Mouse (Mus musculus): Measurements from ENCODE around the gene Emc3. TPM values are rescaled to one million over a fixed set of nuclear protein-coding genes. Genes with fewer than 3 reads are reported as not detected.

The Emc3 gene
- total and polyA plus RNA-seq, 3 experiments = 52.7 to 90.9 (median 64.6) TPM

DNA sequence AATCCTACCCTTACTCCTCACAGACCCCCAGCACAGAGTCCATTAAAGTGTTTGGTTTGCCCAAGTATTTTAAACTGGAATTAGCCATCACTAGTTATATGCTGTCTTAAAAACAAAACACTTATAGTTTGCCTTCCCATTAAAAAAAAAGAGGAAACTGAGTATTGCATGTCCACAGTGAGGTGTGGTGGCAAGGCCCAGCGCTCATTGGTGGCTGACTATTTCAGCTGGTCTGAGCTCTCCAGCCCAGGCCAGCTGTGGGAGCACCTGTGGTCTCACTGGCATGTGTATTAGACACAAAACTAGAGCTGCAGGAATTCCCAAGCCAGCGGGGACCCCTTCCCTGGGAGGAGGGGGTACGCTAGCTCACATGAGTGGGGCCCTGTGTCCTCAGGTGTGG, 62.9 kb downstream of the Emc3 start:
- H3K9ac ChIP-seq (ENCODE audit: insufficient read depth, low read depth) = no peak overlapping the region
- no peak overlapping the region; the same call in 1 of the 2 replicates for H3K4me2 ChIP-seq (ENCODE audit: insufficient read depth, low read depth, poor library complexity, severe bottlenecking)
- TF ChIP-seq RAD21 (IDR thresholded peaks at IDR 0.05; ENCODE audit: low read depth, low read length) (no peak), ZNF384 (IDR thresholded peaks at IDR 0.05; ENCODE audit: low read depth, low read length) (no peak), HCFC1 (IDR thresholded peaks at IDR 0.05; ENCODE audit: low read depth, low read length) (no peak), MAX (IDR thresholded peaks at IDR 0.05; ENCODE audit: low read length) (no peak), TBP (conservative IDR thresholded peaks at IDR 0.05; ENCODE audit: low read depth, low read length) (no peak), NELFE (IDR thresholded peaks at IDR 0.05; ENCODE audit: low read depth, low read length) (no peak), ELF1 (IDR thresholded peaks at IDR 0.05; ENCODE audit: low read depth, low read length) (no peak), MAFK (IDR thresholded peaks at IDR 0.05; ENCODE audit: insufficient replicate concordance, low read length) (no peak), SMC3 (IDR thresholded peaks at IDR 0.05; ENCODE audit: low read depth, low read length) (no peak), MEF2A (IDR thresholded peaks at IDR 0.05; ENCODE audit: borderline replicate concordance, low read depth, low read length) (no peak), UBTF (IDR thresholded peaks at IDR 0.05; ENCODE audit: low read depth, low read length) (no peak), NRF1 (IDR thresholded peaks at IDR 0.05; ENCODE audit: low read depth, low read length) (no peak), EP300 (IDR thresholded peaks at IDR 0.05; ENCODE audit: low read length) (no peak), MYC (IDR thresholded peaks at IDR 0.05; ENCODE audit: low read depth, low read length) (no peak), CHD1 (IDR thresholded peaks at IDR 0.05; ENCODE audit: low read depth, low read length) (no peak), MXI1 (IDR thresholded peaks at IDR 0.05; ENCODE audit: low read depth, low read length) (no peak), USF1 (IDR thresholded peaks at IDR 0.05; ENCODE audit: low read depth, low read length) (no peak), SIN3A (IDR thresholded peaks at IDR 0.05; ENCODE audit: low read length) (no peak), BHLHE40 (IDR thresholded peaks at IDR 0.05; ENCODE audit: low read depth, low read length) (no peak)
- no peak overlapping the region for H3K27ac ChIP-seq (ENCODE audit: insufficient read depth, low read depth)
- no peaks in the 10 kb centered on the region for H3K9me3 ChIP-seq (replicated peaks; ENCODE audit: low read length)
- dilution Hi-C loops (cut with MboI; ENCODE audit: extremely low pct_ligation_motif_present, extremely low pct_unique_long_range_greater_than_20kb, low sequenced_read_pairs) (no loop called here), in situ Hi-C loops (cut with MboI; ENCODE audit: low pct_ligation_motif_present, low pct_unique_long_range_greater_than_20kb, low sequenced_read_pairs) (no loop called here)
- peaks cover 40% of the 10 kb centered on the region for H3K27me3 ChIP-seq (replicated peaks)
- peaks cover 13 to 19% of the 10 kb centered on the region in 2 experiments; a peak in 3 of 4 replicates for H3K4me1 ChIP-seq (ENCODE audit: control insufficient read depth in 1 of 2, insufficient read depth in 2 of 2)
- H3K79me2 ChIP-seq (replicated peaks; ENCODE audit: control insufficient read depth, extremely low read depth, insufficient read depth, poor library complexity, severe bottlenecking) = no peaks in the 10 kb centered on the region
- no peak for DNase-seq (ENCODE audit: extremely low read depth)
- H3K36me3 ChIP-seq (replicated peaks in 1 of 2; ENCODE audit: control insufficient read depth in 1 of 2, insufficient read depth in 1 of 2, low read length in 1 of 2) = no peaks in the 10 kb centered on the region
- H3K4me3 ChIP-seq (replicated peaks in 1 of 3; ENCODE audit: low read depth in 2 of 3, low read length in 2 of 3, poor library complexity in 1 of 3) = no peak overlapping the region

DNA sequence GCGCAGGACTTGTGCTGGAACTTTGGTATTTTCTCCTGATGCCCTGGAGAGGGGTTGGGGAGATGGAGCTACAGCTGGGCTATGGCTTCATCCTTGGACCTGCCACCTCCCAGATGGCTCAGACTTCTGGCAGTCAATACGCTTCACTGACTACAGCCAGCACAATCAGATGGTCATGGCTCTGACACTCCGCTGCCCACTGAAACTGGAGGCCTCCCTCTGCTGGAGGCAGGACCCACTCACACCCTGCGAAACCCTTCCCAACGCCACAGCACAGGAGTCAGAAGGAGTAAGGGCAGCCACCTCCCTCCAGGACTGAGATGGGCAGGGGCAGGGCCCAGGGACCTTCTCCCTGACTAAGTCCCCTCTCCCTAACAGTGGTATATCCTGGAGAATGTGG, 65.8 kb downstream of the Emc3 start:
- Histone ChIP-seq H3K4me2 (ENCODE audit: insufficient read depth, low read depth, poor library complexity, severe bottlenecking) (no peak overlapping the region), H3K4me3 (replicated peaks in 1 of 3; ENCODE audit: low read depth in 2 of 3, low read length in 2 of 3, poor library complexity in 1 of 3) (no peak overlapping the region), H3K4me1 (ENCODE audit: control insufficient read depth in 1 of 2, insufficient read depth in 2 of 2) (peaks cover 13 to 19% of the 10 kb centered on the region in 2 experiments; a peak in 3 of 4 replicates), H3K9me3 (replicated peaks; ENCODE audit: low read length) (no peaks in the 10 kb centered on the region), H3K36me3 (replicated peaks in 1 of 2; ENCODE audit: control insufficient read depth in 1 of 2, insufficient read depth in 1 of 2, low read length in 1 of 2) (no peaks in the 10 kb centered on the region), H3K79me2 (replicated peaks; ENCODE audit: control insufficient read depth, extremely low read depth, insufficient read depth, poor library complexity, severe bottlenecking) (no peaks in the 10 kb centered on the region), H3K9ac (ENCODE audit: insufficient read depth, low read depth) (no peak overlapping the region), H3K27ac (ENCODE audit: insufficient read depth, low read depth) (no peak overlapping the region), H3K27me3 (replicated peaks) (peaks cover 30% of the 10 kb centered on the region)
- TF ChIP-seq HCFC1 (IDR thresholded peaks at IDR 0.05; ENCODE audit: low read depth, low read length) = no peak
- TF ChIP-seq BHLHE40 (IDR thresholded peaks at IDR 0.05; ENCODE audit: low read depth, low read length) = no peak
- TF ChIP-seq ETS1 (conservative IDR thresholded peaks at IDR 0.05; ENCODE audit: low read depth, low read length) = no peak
- no peak for TF ChIP-seq IRF4 (IDR thresholded peaks at IDR 0.05; ENCODE audit: low read depth, low read length)
- no peak for TF ChIP-seq CHD1 (IDR thresholded peaks at IDR 0.05; ENCODE audit: low read depth, low read length)
- TF ChIP-seq MEF2A (IDR thresholded peaks at IDR 0.05; ENCODE audit: borderline replicate concordance, low read depth, low read length) = no peak
- TF ChIP-seq CTCF (conservative IDR thresholded peaks at IDR 0.05 in 1 of 2, IDR thresholded peaks at IDR 0.05 in 1 of 2; ENCODE audit: low read depth in 2 of 2, low read length in 2 of 2) = peak in 1 of 2 experiments; percentile 39; a peak in 2 of 4 replicates
- TF ChIP-seq CHD2 (IDR thresholded peaks at IDR 0.05; ENCODE audit: low read length) = no peak
- TF ChIP-seq SMC3 (IDR thresholded peaks at IDR 0.05; ENCODE audit: low read depth, low read length) = 0 out of 2 replicates have a peak, but pooled peaks have one; percentile 12
- TF ChIP-seq POLR2A (IDR thresholded peaks at IDR 0.05; ENCODE audit: low read depth, low read length) = no peak
- in situ Hi-C loops (cut with MboI; ENCODE audit: low pct_ligation_motif_present, low pct_unique_long_range_greater_than_20kb, low sequenced_read_pairs) = no loop called here
- dilution Hi-C loops (cut with MboI; ENCODE audit: extremely low pct_ligation_motif_present, extremely low pct_unique_long_range_greater_than_20kb, low sequenced_read_pairs) = no loop called here
- DNase-seq (ENCODE audit: extremely low read depth) = no peak
